ENCODE assay signal across 16 mouse cellular contexts in the genomic region with DNA sequence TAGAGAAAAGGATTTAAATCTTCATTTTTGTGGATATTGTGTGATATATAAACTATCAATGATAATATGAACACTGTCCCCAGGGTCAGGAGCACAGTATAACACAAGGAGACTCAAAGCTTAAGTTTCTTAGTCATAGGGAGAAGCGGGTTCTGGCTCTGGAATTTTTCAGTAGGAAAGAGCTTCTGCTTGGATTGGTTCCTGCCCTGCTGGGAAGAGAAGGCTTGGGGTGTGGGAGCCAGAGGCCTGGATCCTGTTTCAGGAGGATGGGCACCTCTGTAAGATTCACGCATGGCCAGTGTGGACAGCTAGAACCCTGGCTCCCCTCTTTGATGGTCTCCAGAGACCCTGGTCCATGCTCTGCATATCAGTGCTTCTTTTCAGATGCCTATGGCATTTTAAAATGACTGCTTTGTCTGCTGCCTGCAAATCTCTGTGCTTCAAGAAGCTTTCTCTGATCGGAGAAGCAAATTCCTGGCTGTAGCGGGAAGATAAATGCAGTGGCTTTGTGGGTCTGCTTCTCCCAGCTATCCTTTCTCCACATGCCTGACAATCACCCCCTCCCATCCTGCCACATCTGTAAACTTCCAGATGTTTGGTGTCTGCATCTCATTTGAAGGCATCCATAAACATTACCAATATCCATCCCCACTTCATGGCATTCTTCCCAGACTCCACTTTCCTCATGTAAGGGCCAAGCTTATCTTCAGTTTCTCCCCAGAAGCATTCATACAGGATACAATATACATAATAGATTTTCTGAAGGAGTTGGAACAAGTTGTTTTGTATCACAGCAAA. TPM values are rescaled to one million over a fixed set of nuclear protein-coding genes. Genes with fewer than 3 reads are reported as not detected.
DNase-seq lines count a peak whose midpoint lies in the region; ATAC-seq and TF ChIP-seq lines count a peak whose summit lies in the region.
"Had no signal": no experiment of that assay in that cellular context is flagged by ENCODE, and none has a peak within 500 bp of the region (broad histone marks: within the 10 kb centered on the region; RNA-seq: fewer than 3 reads in every experiment).

No protein-coding gene starts in this region.

- H3K9ac ChIP-seq in heart, embryonic 13.5 days: no peak overlapping the region
- H3K9ac ChIP-seq in hindbrain, postnatal 0 days (replicated peaks; ENCODE audit: low read length): no peak overlapping the region
- H3K9ac ChIP-seq: hindbrain, embryonic 14.5 days had no signal

- H3K9me3 ChIP-seq in heart, embryonic 13.5 days: no peaks in the 10 kb centered on the region
- no peaks in the 10 kb centered on the region for H3K9me3 ChIP-seq in hindbrain, postnatal 0 days (ENCODE audit: low read length)
- H3K9me3 ChIP-seq: forebrain, embryonic 10.5 days; G1E; heart, embryonic 10.5 days; megakaryocyte, embryonic 14.5 days had no signal

- ATAC-seq in heart, embryonic 13.5 days (ENCODE audit: extremely low read depth, insufficient number of reproducible peaks, low FRiP score, low TSS enrichment): no peak
- no peak for ATAC-seq in hindbrain, postnatal 0 days
- ATAC-seq in cerebellum, adult (ENCODE audit: insufficient number of reproducible peaks, low FRiP score, low TSS enrichment): no peak

- WGBS in heart, embryonic 13.5 days: 27% methylated on average over 4 of the region's 4 CpGs
- 61% methylated on average over 4 of the region's 4 CpGs for WGBS in hindbrain, postnatal 0 days

- intact Hi-C loops in heart, postnatal 36 days (cut with DNase I): no loop called here

- no peak overlapping the region for H3K4me2 ChIP-seq in heart, embryonic 13.5 days
- H3K4me2 ChIP-seq in hindbrain, postnatal 0 days (ENCODE audit: low read depth, low read length): no peak overlapping the region
- H3K4me2 ChIP-seq: hindbrain, embryonic 14.5 days had no signal

- DNase-seq in heart, postnatal 36 days: no peak
- peak; percentile 30 to 49 for DNase-seq in kidney, postnatal 4 days
- DNase-seq in kidney, adult 8-10 months: no peak
- peak; percentile 17 for DNase-seq in brain, adult 2 months (ENCODE audit: low read depth, low spot score)
- peak; percentile 4 for DNase-seq in lung, postnatal 25 days (ENCODE audit: low spot score)
- no peak for DNase-seq in hindbrain, postnatal 0 days (ENCODE audit: low spot score)
- DNase-seq: B cell, adult 2 months; cerebellum, adult 2 months had no signal

- H3K36me3 ChIP-seq in heart, embryonic 13.5 days: no peaks in the 10 kb centered on the region
- H3K36me3 ChIP-seq in hindbrain, postnatal 0 days (ENCODE audit: insufficient read depth, low read length): no peaks in the 10 kb centered on the region
- H3K36me3 ChIP-seq: forebrain, embryonic 10.5 days; G1E; heart, embryonic 10.5 days had no signal

- no peak for TF ChIP-seq CTCF in hindbrain, postnatal 0 days (IDR thresholded peaks at IDR 0.05; ENCODE audit: low read depth)

- peaks cover 15% of the 10 kb centered on the region for H3K4me1 ChIP-seq in heart, embryonic 13.5 days
- H3K4me1 ChIP-seq in hindbrain, postnatal 0 days (ENCODE audit: insufficient read depth, low read length): no peaks in the 10 kb centered on the region
- H3K4me1 ChIP-seq: forebrain, embryonic 10.5 days; megakaryocyte, embryonic 14.5 days had no signal

- peak overlapping the region; percentile 50 for H3K27ac ChIP-seq in heart, embryonic 13.5 days (replicated peaks)
- H3K27ac ChIP-seq in hindbrain, postnatal 0 days: no peak overlapping the region
- H3K27ac ChIP-seq: forebrain, embryonic 10.5 days; heart, embryonic 10.5 days; hindbrain, embryonic 14.5 days had no signal

- H3K27me3 ChIP-seq in heart, embryonic 13.5 days (replicated peaks): no peaks in the 10 kb centered on the region
- H3K27me3 ChIP-seq in hindbrain, postnatal 0 days (ENCODE audit: insufficient read depth, low read length): no peaks in the 10 kb centered on the region
- H3K27me3 ChIP-seq: megakaryocyte, embryonic 14.5 days had no signal

- H3K4me3 ChIP-seq in heart, embryonic 13.5 days: no peak overlapping the region
- no peak overlapping the region for H3K4me3 ChIP-seq in hindbrain, postnatal 0 days (ENCODE audit: low read length)
- H3K4me3 ChIP-seq: forebrain, embryonic 10.5 days; heart, embryonic 10.5 days; megakaryocyte, embryonic 14.5 days had no signal

RNA-seq across cellular contexts. Expression of a gene that starts 2.0 kb away (rescaled TPM):
- not detected in 2 replicates for polyA plus RNA-seq in heart, embryonic 13.5 days (2015; fragmentation: Nextera tagmentation; extraction: Ambion mirVana)
- total RNA-seq in heart, postnatal 36 days (2021): not detected
- 0.10 and 0.43 TPM in 2 replicates for total RNA-seq in hindbrain, postnatal 0 days (2014; rRNA removed)
- 0.23 and 0.33 TPM in 2 replicates for polyA plus RNA-seq in hindbrain, postnatal 0 days (2015; fragmentation: Nextera tagmentation; extraction: Ambion mirVana)
- total RNA-seq: liver, adult 2 months had no signal
- polyA plus RNA-seq: cerebellum, adult 2 months; forebrain, embryonic 10.5 days; G1E; heart, embryonic 10.5 days; liver, adult 2 months had no signal

RNA-seq across cellular contexts. Expression of a gene that starts 52.8 kb away (rescaled TPM):
- 15.5 and 16.9 TPM in 2 replicates for polyA plus RNA-seq in heart, embryonic 13.5 days (2015; fragmentation: Nextera tagmentation; extraction: Ambion mirVana)
- 1 to 10 TPM; 5.7 to 7.5 TPM for total RNA-seq in heart, postnatal 36 days (2021)
- total RNA-seq in hindbrain, postnatal 0 days (2014; rRNA removed): 21.4 and 22.3 TPM in 2 replicates
- polyA plus RNA-seq in hindbrain, postnatal 0 days (2015; fragmentation: Nextera tagmentation; extraction: Ambion mirVana): 8.3 and 8.6 TPM in 2 replicates
- polyA plus RNA-seq: G1E had no signal

Comparison
In these comparisons a context has a peak if more than half of its experiments do, and no peak if none do; other contexts are left out.
1. DNase-seq: peak in kidney, postnatal 4 days (2 of 2), brain, adult 2 months (single experiment) and lung, postnatal 25 days (single experiment); none in heart, postnatal 36 days (0 of 2), kidney, adult 8-10 months (0 of 2) and hindbrain, postnatal 0 days (single experiment).